9 mouse cellular contexts compared by ENCODE assay signal in the genomic region with DNA sequence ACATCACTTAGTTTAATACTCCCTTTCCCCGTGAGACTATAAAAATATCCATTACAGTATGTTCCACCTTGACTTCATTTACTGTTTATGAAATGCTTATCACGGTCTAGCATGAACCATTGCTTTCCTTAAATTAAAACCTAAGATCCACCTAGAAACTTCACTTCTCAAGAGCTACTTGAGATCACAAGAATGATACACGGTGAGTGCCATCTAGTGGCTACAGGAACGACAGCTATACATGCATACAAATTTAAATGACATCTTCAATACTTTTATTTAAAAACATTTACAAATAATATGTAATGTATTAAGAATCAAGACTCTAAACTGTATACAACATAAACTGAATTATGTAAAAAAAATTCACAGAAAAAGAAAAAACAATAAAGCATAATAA. TPM values are rescaled to one million over a fixed set of nuclear protein-coding genes. Genes with fewer than 3 reads are reported as not detected.
A peak's percentile ranks its signal among the peaks of the same experiment; 100 is the strongest.
DNase-seq lines count a peak whose midpoint lies in the region; ATAC-seq and TF ChIP-seq lines count a peak whose summit lies in the region.
"Had no signal": no experiment of that assay in that cellular context is flagged by ENCODE, and none has a peak within 500 bp of the region (broad histone marks: within the 10 kb centered on the region; RNA-seq: fewer than 3 reads in every experiment).

No protein-coding gene starts in this region.

- whole genome bisulfite sequencing in embryonic facial prominence, embryonic 11.5 days = 68% methylated on average over 4 of the region's 4 CpGs
- WGBS in embryonic facial prominence, embryonic 10.5 days = 66% methylated on average over 4 of the region's 4 CpGs
- 39% methylated on average over 4 of the region's 4 CpGs for WGBS in liver, adult 2 months
- whole genome bisulfite sequencing in liver, embryonic 12.5 days (ENCODE audit: insufficient replicate concordance) = 44% methylated on average over 4 of the region's 4 CpGs

- H3K4me3 ChIP-seq in embryonic facial prominence, embryonic 11.5 days (ENCODE audit: low read depth, low read length) = no peak overlapping the region
- H3K4me3 ChIP-seq in embryonic facial prominence, embryonic 10.5 days = no peak overlapping the region
- H3K4me3 ChIP-seq in liver, adult 2 months (ENCODE audit: insufficient read depth, low read depth, low read length) = no peak overlapping the region
- no peak overlapping the region for H3K4me3 ChIP-seq in liver, embryonic 12.5 days
- H3K4me3 ChIP-seq: neural tube, embryonic 13.5 days had no signal

- H3K9me3 ChIP-seq in embryonic facial prominence, embryonic 11.5 days (replicated peaks; ENCODE audit: control insufficient read depth, low read length) = no peaks in the 10 kb centered on the region
- H3K9me3 ChIP-seq in embryonic facial prominence, embryonic 10.5 days = no peaks in the 10 kb centered on the region
- no peaks in the 10 kb centered on the region for H3K9me3 ChIP-seq in liver, embryonic 12.5 days (replicated peaks)
- H3K9me3 ChIP-seq: neural tube, embryonic 13.5 days had no signal

- H3K4me2 ChIP-seq in embryonic facial prominence, embryonic 11.5 days (ENCODE audit: low read depth, low read length) = no peak overlapping the region
- no peak overlapping the region for H3K4me2 ChIP-seq in liver, embryonic 12.5 days
- H3K4me2 ChIP-seq: neural tube, embryonic 13.5 days had no signal

- H3K27ac ChIP-seq in embryonic facial prominence, embryonic 11.5 days (replicated peaks; ENCODE audit: low read depth, low read length) = no peak overlapping the region
- no peak overlapping the region for H3K27ac ChIP-seq in embryonic facial prominence, embryonic 10.5 days (replicated peaks)
- H3K27ac ChIP-seq in liver, adult 2 months (replicated peaks; ENCODE audit: insufficient read depth, low read depth, low read length) = no peak overlapping the region
- no peak overlapping the region for H3K27ac ChIP-seq in liver, embryonic 12.5 days
- H3K27ac ChIP-seq: neural tube, embryonic 13.5 days had no signal

- no peaks in the 10 kb centered on the region for H3K4me1 ChIP-seq in embryonic facial prominence, embryonic 11.5 days (ENCODE audit: control insufficient read depth, insufficient read depth, low read length)
- H3K4me1 ChIP-seq in embryonic facial prominence, embryonic 10.5 days = no peaks in the 10 kb centered on the region
- peaks cover 7% of the 10 kb centered on the region for H3K4me1 ChIP-seq in liver, adult 2 months (ENCODE audit: control insufficient read depth, insufficient read depth, low read length)
- peaks cover 19% of the 10 kb centered on the region for H3K4me1 ChIP-seq in liver, embryonic 12.5 days
- H3K4me1 ChIP-seq: neural tube, embryonic 13.5 days had no signal

- no peak for TF ChIP-seq POLR2A in liver, adult 2 months (IDR thresholded peaks at IDR 0.05; ENCODE audit: extremely low read depth, insufficient read depth, low read length)
- no peak for TF ChIP-seq POLR2A in brain, embryonic 14.5 days (IDR thresholded peaks at IDR 0.05; ENCODE audit: borderline replicate concordance, extremely low read depth, insufficient read depth, insufficient read length, poor library complexity, severe bottlenecking)

- TF ChIP-seq CTCF in liver, adult 2 months (IDR thresholded peaks at IDR 0.05; ENCODE audit: low read depth, low read length) = peak; percentile 35
- peak; percentile 36; the same call in 1 of the 2 replicates for TF ChIP-seq CTCF in brain, embryonic 14.5 days (IDR thresholded peaks at IDR 0.05; ENCODE audit: borderline replicate concordance, extremely low read depth, insufficient read depth, insufficient read length)

- H3K79me2 ChIP-seq in liver, adult 2 months (ENCODE audit: control insufficient read depth, insufficient read depth, low read length) = peaks cover 17% of the 10 kb centered on the region

- no peaks in the 10 kb centered on the region for H3K27me3 ChIP-seq in embryonic facial prominence, embryonic 11.5 days (ENCODE audit: control insufficient read depth, insufficient read depth, low read length)
- H3K27me3 ChIP-seq in embryonic facial prominence, embryonic 10.5 days (replicated peaks; ENCODE audit: low read depth, poor library complexity, severe bottlenecking) = no peaks in the 10 kb centered on the region
- H3K27me3 ChIP-seq in liver, adult 2 months (ENCODE audit: control insufficient read depth, insufficient read depth, low read length) = no peaks in the 10 kb centered on the region
- H3K27me3 ChIP-seq in liver, embryonic 12.5 days (replicated peaks) = no peaks in the 10 kb centered on the region
- H3K27me3 ChIP-seq: neural tube, embryonic 13.5 days had no signal

- ATAC-seq in embryonic facial prominence, embryonic 11.5 days (replicated peaks; ENCODE audit: insufficient number of reproducible peaks, low FRiP score, low TSS enrichment, low read depth) = no peak
- ATAC-seq in liver, embryonic 12.5 days = no peak
- ATAC-seq in megakaryocyte progenitor cell, adult 5-6 weeks (replicated peaks; ENCODE audit: poor library complexity) = peak; percentile 88

- H3K36me3 ChIP-seq in embryonic facial prominence, embryonic 11.5 days (replicated peaks; ENCODE audit: control insufficient read depth, insufficient read depth, low read depth, low read length) = no peaks in the 10 kb centered on the region; the same call in 1 of the 2 replicates
- peaks cover 20% of the 10 kb centered on the region for H3K36me3 ChIP-seq in embryonic facial prominence, embryonic 10.5 days (replicated peaks)
- H3K36me3 ChIP-seq in liver, adult 2 months (ENCODE audit: control insufficient read depth, insufficient read depth, low read length) = no peaks in the 10 kb centered on the region
- H3K36me3 ChIP-seq in liver, embryonic 12.5 days = 0 out of 2 replicates have a peak, but pooled peaks cover 3% of the 10 kb centered on the region
- H3K36me3 ChIP-seq: neural tube, embryonic 13.5 days had no signal

- peak; percentile 62 for DNase-seq in embryonic facial prominence, embryonic 11.5 days (ENCODE audit: low spot score)
- no peak for DNase-seq in embryonic facial prominence, embryonic 10.5 days (ENCODE audit: low spot score)
- DNase-seq in liver, adult 2 months (ENCODE audit: extremely low read depth, low read depth, low spot score) = peak; percentile 68
- DNase-seq in brain, embryonic 14.5 days (ENCODE audit: low read depth) = peak; percentile 80
- DNase-seq in urinary bladder, postnatal 14 days (ENCODE audit: low spot score) = no peak
- no peak for DNase-seq in frontal cortex, postnatal 10 days (ENCODE audit: low spot score in 2 of 2)

- no peak overlapping the region for H3K9ac ChIP-seq in embryonic facial prominence, embryonic 11.5 days (replicated peaks; ENCODE audit: low read length)
- no peak overlapping the region for H3K9ac ChIP-seq in liver, adult 2 months (ENCODE audit: low read depth, low read length)
- no peak overlapping the region for H3K9ac ChIP-seq in liver, embryonic 12.5 days
- H3K9ac ChIP-seq: neural tube, embryonic 13.5 days had no signal

RNA-seq across cellular contexts. Expression of gene Gabpb1, which starts 12.7 kb away (rescaled TPM):
- polyA plus RNA-seq in embryonic facial prominence, embryonic 11.5 days (2014; fragmentation: Nextera tagmentation; extraction: Ambion mirVana) = 99.0 and 104 TPM in 2 replicates
- 80.6 and 87.3 TPM in 2 replicates for polyA plus RNA-seq in embryonic facial prominence, embryonic 10.5 days (2016; fragmentation: Nextera tagmentation; extraction: Ambion mirVana)
- 4.8 and 5.5 TPM in 2 replicates for total RNA-seq in liver, adult 2 months (2014; rRNA removed)
- 4.5 and 5.5 TPM in 2 replicates for polyA plus RNA-seq in liver, adult 2 months (2012; rRNA removed)
- polyA plus RNA-seq in liver, embryonic 12.5 days (2016; fragmentation: Nextera tagmentation; extraction: Ambion mirVana) = 35.3 and 36.2 TPM in 2 replicates
- 37.6 and 41.9 TPM in 2 replicates for polyA plus RNA-seq in brain, embryonic 14.5 days (2012; rRNA removed)
- 47.8 and 57.2 TPM in 2 replicates for total RNA-seq in megakaryocyte progenitor cell, adult 5-6 weeks (2015)
- total RNA-seq in megakaryocyte progenitor cell, adult 5-6 weeks (2017) = 26.8 and 40.8 TPM in 2 replicates

RNA-seq across cellular contexts. Expression of gene Usp8, which starts 43.6 kb away (rescaled TPM):
- polyA plus RNA-seq in embryonic facial prominence, embryonic 11.5 days (2014; fragmentation: Nextera tagmentation; extraction: Ambion mirVana) = 48.6 and 52.5 TPM in 2 replicates
- polyA plus RNA-seq in embryonic facial prominence, embryonic 10.5 days (2016; fragmentation: Nextera tagmentation; extraction: Ambion mirVana) = 42.1 and 44.0 TPM in 2 replicates
- total RNA-seq in liver, adult 2 months (2014; rRNA removed) = 23.4 and 26.1 TPM in 2 replicates
- polyA plus RNA-seq in liver, adult 2 months (2012; rRNA removed) = 12.2 and 12.5 TPM in 2 replicates
- polyA plus RNA-seq in liver, embryonic 12.5 days (2016; fragmentation: Nextera tagmentation; extraction: Ambion mirVana) = 27.7 TPM in 2 replicates
- polyA plus RNA-seq in brain, embryonic 14.5 days (2012; rRNA removed) = 28.0 and 28.8 TPM in 2 replicates
- total RNA-seq in megakaryocyte progenitor cell, adult 5-6 weeks (2015) = 48.5 and 52.0 TPM in 2 replicates
- total RNA-seq in megakaryocyte progenitor cell, adult 5-6 weeks (2017) = 52.0 and 62.6 TPM in 2 replicates

RNA-seq across cellular contexts. Expression of gene Hdc, which starts 44.4 kb away (rescaled TPM):
- polyA plus RNA-seq in embryonic facial prominence, embryonic 11.5 days (2014; fragmentation: Nextera tagmentation; extraction: Ambion mirVana) = 1.4 TPM in 2 replicates
- polyA plus RNA-seq in embryonic facial prominence, embryonic 10.5 days (2016; fragmentation: Nextera tagmentation; extraction: Ambion mirVana) = 0.40 and 0.95 TPM in 2 replicates
- 1.1 and 1.8 TPM in 2 replicates for total RNA-seq in liver, adult 2 months (2014; rRNA removed)
- 0.97 and 1.7 TPM in 2 replicates for polyA plus RNA-seq in liver, adult 2 months (2012; rRNA removed)
- 6.1 and 6.5 TPM in 2 replicates for polyA plus RNA-seq in liver, embryonic 12.5 days (2016; fragmentation: Nextera tagmentation; extraction: Ambion mirVana)
- polyA plus RNA-seq in brain, embryonic 14.5 days (2012; rRNA removed) = 2.0 and 2.2 TPM in 2 replicates
- total RNA-seq in megakaryocyte progenitor cell, adult 5-6 weeks (2015) = 51.3 and 54.1 TPM in 2 replicates
- 90.2 and 102 TPM in 2 replicates for total RNA-seq in megakaryocyte progenitor cell, adult 5-6 weeks (2017)

Comparison
In these comparisons a context has a peak if more than half of its experiments do, and no peak if none do; other contexts are left out.
1. DNase-seq: peak in embryonic facial prominence, embryonic 11.5 days (single experiment), liver, adult 2 months (single experiment) and brain, embryonic 14.5 days (single experiment); none in embryonic facial prominence, embryonic 10.5 days (single experiment), urinary bladder, postnatal 14 days (single experiment) and frontal cortex, postnatal 10 days (0 of 2).